Mouse (Mus musculus): Measurements from ENCODE around the gene Zbtb20. TPM values are rescaled to one million over a fixed set of nuclear protein-coding genes. Genes with fewer than 3 reads are reported as not detected.

Gene Zbtb20
- polyA plus RNA-seq, 1 experiment = 9.6 TPM

GRCm38 (mm10) chr16:43082801-43083200 lies 207.1 kb downstream of the Zbtb20 start:
- no peak overlapping the region for H3K27ac ChIP-seq (ENCODE audit: insufficient read depth, low read depth, low read length)
- no peaks in the 10 kb centered on the region for H3K27me3 ChIP-seq (ENCODE audit: control insufficient read depth, insufficient read depth, low read length)
- H3K4me3 ChIP-seq (ENCODE audit: low read depth, low read length) = no peak overlapping the region
- H3K36me3 ChIP-seq (ENCODE audit: control insufficient read depth, insufficient read depth, low read length) = no peaks in the 10 kb centered on the region
- TF ChIP-seq CTCF (IDR thresholded peaks at IDR 0.05; ENCODE audit: extremely low read depth, insufficient read length, insufficient replicate concordance, low read depth, low read length) (no peak), POLR2A (IDR thresholded peaks at IDR 0.05; ENCODE audit: low read depth, low read length) (no peak)
- H3K4me1 ChIP-seq (ENCODE audit: control insufficient read depth, insufficient read depth, insufficient read length, low read length) = peaks cover 6% of the 10 kb centered on the region; the same call in 1 of the 2 replicates
- 88% methylated on average over 5 of the region's 5 CpGs for WGBS

- Histone ChIP-seq H3K27me3 (ENCODE audit: control insufficient read depth, insufficient read depth, low read length) (no peaks in the 10 kb centered on the region), H3K36me3 (ENCODE audit: control insufficient read depth, insufficient read depth, low read length) (no peaks in the 10 kb centered on the region), H3K27ac (ENCODE audit: insufficient read depth, low read depth, low read length) (no peak overlapping the region), H3K4me1 (ENCODE audit: control insufficient read depth, insufficient read depth, insufficient read length, low read length) (no peaks in the 10 kb centered on the region), H3K4me3 (ENCODE audit: low read depth, low read length) (no peak overlapping the region)
- WGBS = 47% methylated on average over 3 of the region's 3 CpGs
- TF ChIP-seq CTCF (IDR thresholded peaks at IDR 0.05; ENCODE audit: extremely low read depth, insufficient read length, insufficient replicate concordance, low read depth, low read length) (no peak), POLR2A (IDR thresholded peaks at IDR 0.05; ENCODE audit: low read depth, low read length) (no peak)
These were observed 214.5 kb downstream of the Zbtb20 start for GRCm38 (mm10) chr16:43090188-43090587.

GRCm38 (mm10) chr16:43094161-43094560 lies 218.5 kb downstream of the Zbtb20 start:
- TF ChIP-seq CTCF (IDR thresholded peaks at IDR 0.05; ENCODE audit: extremely low read depth, insufficient read length, insufficient replicate concordance, low read depth, low read length) = no peak
- H3K4me3 ChIP-seq (ENCODE audit: low read depth, low read length) = no peak overlapping the region
- no peaks in the 10 kb centered on the region for H3K4me1 ChIP-seq (ENCODE audit: control insufficient read depth, insufficient read depth, insufficient read length, low read length)
- 89% methylated on average over 1 of the region's 1 CpGs for WGBS
- H3K27me3 ChIP-seq (ENCODE audit: control insufficient read depth, insufficient read depth, low read length) = no peaks in the 10 kb centered on the region
- no peaks in the 10 kb centered on the region for H3K36me3 ChIP-seq (ENCODE audit: control insufficient read depth, insufficient read depth, low read length)
- H3K27ac ChIP-seq (ENCODE audit: insufficient read depth, low read depth, low read length) = no peak overlapping the region

- Histone ChIP-seq H3K4me3 (ENCODE audit: low read depth, low read length) (no peak overlapping the region), H3K4me1 (ENCODE audit: control insufficient read depth, insufficient read depth, insufficient read length, low read length) (no peaks in the 10 kb centered on the region), H3K27me3 (ENCODE audit: control insufficient read depth, insufficient read depth, low read length) (no peaks in the 10 kb centered on the region), H3K27ac (ENCODE audit: insufficient read depth, low read depth, low read length) (no peak overlapping the region), H3K36me3 (ENCODE audit: control insufficient read depth, insufficient read depth, low read length) (no peaks in the 10 kb centered on the region)
- TF ChIP-seq POLR2A (IDR thresholded peaks at IDR 0.05; ENCODE audit: low read depth, low read length) = no peak
- TF ChIP-seq CTCF (IDR thresholded peaks at IDR 0.05; ENCODE audit: extremely low read depth, insufficient read length, insufficient replicate concordance, low read depth, low read length) = no peak
- 90% methylated on average over 6 of the region's 6 CpGs for WGBS
These were observed 219.1 kb downstream of the Zbtb20 start for GRCm38 (mm10) chr16:43094756-43095155.

GRCm38 (mm10) chr16:43096040-43096439 lies 220.4 kb downstream of the Zbtb20 start:
- H3K27ac ChIP-seq (ENCODE audit: insufficient read depth, low read depth, low read length) = no peak overlapping the region
- H3K27me3 ChIP-seq (ENCODE audit: control insufficient read depth, insufficient read depth, low read length) = no peaks in the 10 kb centered on the region
- H3K4me3 ChIP-seq (ENCODE audit: low read depth, low read length) = no peak overlapping the region
- H3K36me3 ChIP-seq (ENCODE audit: control insufficient read depth, insufficient read depth, low read length) = no peaks in the 10 kb centered on the region
- TF ChIP-seq CTCF (IDR thresholded peaks at IDR 0.05; ENCODE audit: extremely low read depth, insufficient read length, insufficient replicate concordance, low read depth, low read length) (no peak), POLR2A (IDR thresholded peaks at IDR 0.05; ENCODE audit: low read depth, low read length) (no peak)
- H3K4me1 ChIP-seq (ENCODE audit: control insufficient read depth, insufficient read depth, insufficient read length, low read length) = no peaks in the 10 kb centered on the region

GRCm38 (mm10) chr16:43098153-43098552 lies 222.5 kb downstream of the Zbtb20 start:
- TF ChIP-seq CTCF (IDR thresholded peaks at IDR 0.05; ENCODE audit: extremely low read depth, insufficient read length, insufficient replicate concordance, low read depth, low read length) = no peak
- TF ChIP-seq POLR2A (IDR thresholded peaks at IDR 0.05; ENCODE audit: low read depth, low read length) = no peak
- H3K27me3 ChIP-seq (ENCODE audit: control insufficient read depth, insufficient read depth, low read length) = no peaks in the 10 kb centered on the region
- WGBS = 94% methylated on average over 4 of the region's 4 CpGs
- H3K4me1 ChIP-seq (ENCODE audit: control insufficient read depth, insufficient read depth, insufficient read length, low read length) = no peaks in the 10 kb centered on the region
- no peak overlapping the region for H3K27ac ChIP-seq (ENCODE audit: insufficient read depth, low read depth, low read length)
- H3K36me3 ChIP-seq (ENCODE audit: control insufficient read depth, insufficient read depth, low read length) = no peaks in the 10 kb centered on the region
- H3K4me3 ChIP-seq (ENCODE audit: low read depth, low read length) = no peak overlapping the region

GRCm38 (mm10) chr16:43098666-43099065 lies 223.0 kb downstream of the Zbtb20 start:
- no peaks in the 10 kb centered on the region for H3K36me3 ChIP-seq (ENCODE audit: control insufficient read depth, insufficient read depth, low read length)
- TF ChIP-seq POLR2A (IDR thresholded peaks at IDR 0.05; ENCODE audit: low read depth, low read length) (no peak), CTCF (IDR thresholded peaks at IDR 0.05; ENCODE audit: extremely low read depth, insufficient read length, insufficient replicate concordance, low read depth, low read length) (no peak)
- WGBS = 85% methylated on average over 5 of the region's 5 CpGs
- H3K27me3 ChIP-seq (ENCODE audit: control insufficient read depth, insufficient read depth, low read length) = no peaks in the 10 kb centered on the region
- H3K4me1 ChIP-seq (ENCODE audit: control insufficient read depth, insufficient read depth, insufficient read length, low read length) = no peaks in the 10 kb centered on the region
- no peak overlapping the region for H3K27ac ChIP-seq (ENCODE audit: insufficient read depth, low read depth, low read length)
- H3K4me3 ChIP-seq (ENCODE audit: low read depth, low read length) = no peak overlapping the region

GRCm38 (mm10) chr16:43111288-43111687 lies 235.6 kb downstream of the Zbtb20 start:
- no peaks in the 10 kb centered on the region for H3K36me3 ChIP-seq (ENCODE audit: control insufficient read depth, insufficient read depth, low read length)
- TF ChIP-seq POLR2A (IDR thresholded peaks at IDR 0.05; ENCODE audit: low read depth, low read length) (no peak), CTCF (IDR thresholded peaks at IDR 0.05; ENCODE audit: extremely low read depth, insufficient read length, insufficient replicate concordance, low read depth, low read length) (no peak)
- WGBS = 42% methylated on average over 1 of the region's 1 CpGs

More at GRCm38 (mm10) chr16:43111288-43111687, 235.6 kb downstream of the Zbtb20 start:
- Histone ChIP-seq H3K4me3 (ENCODE audit: low read depth, low read length) (no peak overlapping the region), H3K27me3 (ENCODE audit: control insufficient read depth, insufficient read depth, low read length) (no peaks in the 10 kb centered on the region), H3K4me1 (ENCODE audit: control insufficient read depth, insufficient read depth, insufficient read length, low read length) (0 out of 2 replicates have a peak, but pooled peaks cover 4% of the 10 kb centered on the region), H3K27ac (ENCODE audit: insufficient read depth, low read depth, low read length) (no peak overlapping the region)

Measured in small intestine, adult 2 months (tissue).